Mouse (Mus musculus) kidney, postnatal 0 days (tissue): ENCODE results near the gene Ndufb4. TPM values are rescaled to one million over a fixed set of nuclear protein-coding genes. Genes with fewer than 3 reads are reported as not detected.

Experiments used
- ATAC-seq: fragments of 200-750 bp; cut with Nextera tagmentation; replicated peaks from 2 replicates; pipeline ENCODE4 v1.8.0; 2017; ENCODE audit warnings: low read depth, moderate number of reproducible peaks, moderate TSS enrichment, moderate library complexity; ENCODE audit not compliant: low FRiP score
- DNase-seq: peaks from one replicate; pipeline ENCODE4 v3.0.0-alpha.2; 2016; ENCODE audit warnings: low spot score
- H3K27ac ChIP-seq: fragments of 300-500 bp; sonication (generic); 2 replicates; pipeline ENCODE4 v1.5.1; 2014; ENCODE audit warnings: mild to moderate bottlenecking
- H3K27me3 ChIP-seq: fragments of 300-500 bp; sonication (generic); 2 replicates; pipeline ENCODE4 v1.6.1; 2014; ENCODE audit warnings: low read length, mixed read lengths; ENCODE audit not compliant: insufficient read depth
- H3K36me3 ChIP-seq: fragments of 300-500 bp; sonication (generic); 2 replicates; pipeline ENCODE4 v1.6.1; 2014; ENCODE audit warnings: low read length, mixed read lengths; ENCODE audit not compliant: insufficient read depth
- H3K4me1 ChIP-seq: fragments of 300-500 bp; sonication (generic); replicated peaks from 2 replicates; pipeline ENCODE4 v1.6.1; 2014; ENCODE audit warnings: antibody characterized with exemption, low read length, mixed read lengths; ENCODE audit not compliant: insufficient read depth
- H3K4me2 ChIP-seq: fragments of 300-500 bp; sonication (generic); 2 replicates; pipeline ENCODE4 v1.6.1; 2014; ENCODE audit warnings: mild to moderate bottlenecking, low read length, moderate library complexity, mixed read lengths
- H3K4me3 ChIP-seq: fragments of 300-500 bp; sonication (generic); replicated peaks from 2 replicates; pipeline ENCODE4 v1.5.1; 2014; ENCODE audit warnings: low read depth, low read length
- H3K9ac ChIP-seq: fragments of 300-500 bp; sonication (generic); 2 replicates; pipeline ENCODE4 v1.6.1; 2014; ENCODE audit warnings: low read depth, low read length
- H3K9me3 ChIP-seq: fragments of 300-500 bp; sonication (generic); replicated peaks from 2 replicates; pipeline ENCODE4 v1.6.1; 2016; ENCODE audit warnings: low read length, inconsistent platforms, mixed read lengths
- CTCF ChIP-seq: IDR thresholded peaks from 2 replicates; pipeline ENCODE4 v1.5.1; 2016; ENCODE audit warnings: antibody characterized with exemption, low read depth, mild to moderate bottlenecking, moderate library complexity
- WGBS: fragments of 180-500 bp; shearing (Covaris S2); extraction: QIAGEN DNeasy Blood & Tissue Kit; methylation state at CpG from one replicate; pipeline ENCODE4 v1.1.7; 2014; 5-methylcytosine and 5-hydroxymethylcytosine counted together
- polyA plus RNA-seq: library from polyadenylated mRNA; unstranded; fragments of >200 nt; fragmentation: Nextera tagmentation; extraction: Ambion mirVana; gene quantifications from 2 replicates; pipeline ENCODE4 v1.2.1, GENCODE M21; 2015

Ndufb4 gene
- polyA plus RNA-seq, 1 experiment from 2014 or later: 159 TPM

GRCm38 (mm10) chr16:37629011-37629410, 25.2 kb downstream of the Ndufb4 start:
- no peak for ATAC-seq
- Histone ChIP-seq H3K27me3 (no peaks in the 10 kb centered on the region), H3K36me3 (no peaks in the 10 kb centered on the region), H3K4me1 (no peaks in the 10 kb centered on the region), H3K9ac (no peak overlapping the region), H3K27ac (no peak overlapping the region), H3K4me2 (no peak overlapping the region), H3K4me3 (no peak overlapping the region), H3K9me3 (no peaks in the 10 kb centered on the region)
- no peak for TF ChIP-seq CTCF
- 83% methylated on average over 7 of the region's 7 CpGs for WGBS
- no peak for DNase-seq

GRCm38 (mm10) chr16:37628336-37628735, 25.9 kb downstream of the Ndufb4 start:
- Histone ChIP-seq H3K27ac (no peak overlapping the region), H3K27me3 (no peaks in the 10 kb centered on the region), H3K4me2 (no peak overlapping the region), H3K9me3 (no peaks in the 10 kb centered on the region), H3K4me3 (no peak overlapping the region), H3K4me1 (no peaks in the 10 kb centered on the region), H3K36me3 (no peaks in the 10 kb centered on the region), H3K9ac (no peak overlapping the region)
- ATAC-seq: no peak
- no peak; the same call in 1 of the 2 replicates for TF ChIP-seq CTCF
- no peak for DNase-seq
- WGBS: 52% methylated on average over 9 of the region's 9 CpGs

GRCm38 (mm10) chr16:37626388-37626949, 27.8 kb downstream of the Ndufb4 start:
- Histone ChIP-seq H3K4me2 (no peak overlapping the region), H3K27ac (no peak overlapping the region), H3K27me3 (no peaks in the 10 kb centered on the region), H3K36me3 (no peaks in the 10 kb centered on the region), H3K9me3 (no peaks in the 10 kb centered on the region), H3K4me3 (no peak overlapping the region), H3K4me1 (no peaks in the 10 kb centered on the region), H3K9ac (no peak overlapping the region)
- WGBS: 58% methylated on average over 4 of the region's 4 CpGs
- no peak for TF ChIP-seq CTCF
- ATAC-seq: no peak
- no peak for DNase-seq

GRCm38 (mm10) chr16:37622919-37623318, 31.3 kb downstream of the Ndufb4 start:
- H3K9me3 ChIP-seq: no peaks in the 10 kb centered on the region
- ATAC-seq: no peak
- 72% methylated on average over 5 of the region's 5 CpGs for WGBS
- H3K9ac ChIP-seq: no peak overlapping the region
- no peak overlapping the region for H3K4me3 ChIP-seq
- H3K4me1 ChIP-seq: no peaks in the 10 kb centered on the region
- no peak for TF ChIP-seq CTCF
- DNase-seq: no peak
- no peak overlapping the region for H3K4me2 ChIP-seq
- no peaks in the 10 kb centered on the region for H3K36me3 ChIP-seq
- H3K27ac ChIP-seq: no peak overlapping the region
- H3K27me3 ChIP-seq: no peaks in the 10 kb centered on the region

- H3K4me3 ChIP-seq: no peak overlapping the region
- no peaks in the 10 kb centered on the region for H3K9me3 ChIP-seq
- no peak for ATAC-seq
- WGBS: 79% methylated on average over 3 of the region's 3 CpGs
- TF ChIP-seq CTCF: no peak
- no peak for DNase-seq
- H3K36me3 ChIP-seq: no peaks in the 10 kb centered on the region
- H3K27me3 ChIP-seq: no peaks in the 10 kb centered on the region
- no peak overlapping the region for H3K4me2 ChIP-seq
- H3K4me1 ChIP-seq: 0 out of 2 replicates have a peak, but pooled peaks cover 5% of the 10 kb centered on the region
- no peak overlapping the region for H3K27ac ChIP-seq
- H3K9ac ChIP-seq: no peak overlapping the region
Measured at GRCm38 (mm10) chr16:37622403-37622802, 31.9 kb downstream of the Ndufb4 start.

- Histone ChIP-seq H3K4me3 (no peak overlapping the region), H3K9ac (no peak overlapping the region), H3K4me1 (0 out of 2 replicates have a peak, but pooled peaks cover 5% of the 10 kb centered on the region), H3K36me3 (no peaks in the 10 kb centered on the region), H3K27me3 (no peaks in the 10 kb centered on the region), H3K9me3 (no peaks in the 10 kb centered on the region), H3K27ac (no peak overlapping the region), H3K4me2 (no peak overlapping the region)
- 24% methylated on average over 3 of the region's 3 CpGs for WGBS
- ATAC-seq (no peak), DNase-seq (peak; percentile 48)
- TF ChIP-seq CTCF: no peak
Measured at GRCm38 (mm10) chr16:37617695-37618094, 36.6 kb downstream of the Ndufb4 start.

- H3K36me3 ChIP-seq: no peaks in the 10 kb centered on the region
- no peak for TF ChIP-seq CTCF
- DNase-seq: no peak
- no peak for ATAC-seq
- H3K4me1 ChIP-seq: 0 out of 2 replicates have a peak, but pooled peaks cover 5% of the 10 kb centered on the region
- no peak overlapping the region for H3K4me3 ChIP-seq
- no peak overlapping the region for H3K9ac ChIP-seq
- H3K27me3 ChIP-seq: no peaks in the 10 kb centered on the region
- H3K27ac ChIP-seq: no peak overlapping the region
- no peak overlapping the region for H3K4me2 ChIP-seq
- 69% methylated on average over 8 of the region's 8 CpGs for WGBS
- no peaks in the 10 kb centered on the region for H3K9me3 ChIP-seq
Measured at GRCm38 (mm10) chr16:37616104-37616503, 38.1 kb downstream of the Ndufb4 start.
